Mouse (Mus musculus) neutrophil, adult 65 days (primary cell): Measurements from ENCODE around the gene Kbtbd4. TPM values are rescaled to one million over a fixed set of nuclear protein-coding genes. Genes with fewer than 3 reads are reported as not detected.

Experiments used
- total RNA-seq: library from RNA; stranded (reverse); gene quantifications from 2 replicates; pipeline ENCODE4 v1.2.4, GENCODE M21; 2023

Gene Kbtbd4
- total RNA-seq = 14.4 and 19.7 TPM in 2 replicates

DNA sequence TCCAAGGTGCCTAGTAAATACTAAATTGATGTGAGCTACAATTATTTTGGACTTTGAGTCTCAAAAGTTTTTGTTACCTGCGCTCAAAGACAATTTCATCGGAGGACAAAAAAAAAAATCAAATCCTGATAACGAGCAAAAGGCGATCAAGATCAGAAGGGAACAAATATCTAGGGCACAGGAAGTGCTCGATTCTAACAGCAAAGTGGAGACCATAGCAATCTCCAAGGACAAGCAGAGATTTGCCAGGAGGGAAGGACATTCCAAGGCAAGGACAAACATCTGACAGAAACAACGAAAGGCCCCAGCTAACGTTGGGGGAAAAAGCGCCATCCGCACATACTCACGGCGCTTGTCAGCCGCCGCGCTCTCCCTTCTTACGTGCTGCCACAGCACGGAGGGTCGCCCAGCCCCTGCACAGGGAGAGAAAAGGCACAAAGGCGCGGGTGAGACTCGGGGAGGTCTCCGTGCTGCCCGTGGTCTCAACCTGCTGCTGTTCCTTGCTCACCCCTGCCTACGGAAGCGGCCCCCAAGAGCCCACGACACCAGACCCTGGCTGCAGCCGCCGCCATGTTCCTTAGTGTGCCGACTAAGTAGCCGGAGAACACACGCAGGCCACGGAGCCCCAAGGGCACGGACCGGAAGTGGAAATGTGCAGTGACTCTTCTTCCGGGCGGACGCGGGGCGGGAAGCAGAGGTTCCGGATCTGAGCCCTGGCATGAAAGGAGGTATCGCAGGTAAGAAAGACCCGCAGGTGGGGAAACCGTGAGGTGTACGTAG lies at the start of gene Kbtbd4, which contains the start of gene Ndufs3:
TSS of gene Kbtbd4 (plus strand) at position 665 of the 780 bp plus-strand sequence.
TSS of gene Ndufs3 (minus strand) at position 752 of the 780 bp plus-strand sequence.

DNA sequence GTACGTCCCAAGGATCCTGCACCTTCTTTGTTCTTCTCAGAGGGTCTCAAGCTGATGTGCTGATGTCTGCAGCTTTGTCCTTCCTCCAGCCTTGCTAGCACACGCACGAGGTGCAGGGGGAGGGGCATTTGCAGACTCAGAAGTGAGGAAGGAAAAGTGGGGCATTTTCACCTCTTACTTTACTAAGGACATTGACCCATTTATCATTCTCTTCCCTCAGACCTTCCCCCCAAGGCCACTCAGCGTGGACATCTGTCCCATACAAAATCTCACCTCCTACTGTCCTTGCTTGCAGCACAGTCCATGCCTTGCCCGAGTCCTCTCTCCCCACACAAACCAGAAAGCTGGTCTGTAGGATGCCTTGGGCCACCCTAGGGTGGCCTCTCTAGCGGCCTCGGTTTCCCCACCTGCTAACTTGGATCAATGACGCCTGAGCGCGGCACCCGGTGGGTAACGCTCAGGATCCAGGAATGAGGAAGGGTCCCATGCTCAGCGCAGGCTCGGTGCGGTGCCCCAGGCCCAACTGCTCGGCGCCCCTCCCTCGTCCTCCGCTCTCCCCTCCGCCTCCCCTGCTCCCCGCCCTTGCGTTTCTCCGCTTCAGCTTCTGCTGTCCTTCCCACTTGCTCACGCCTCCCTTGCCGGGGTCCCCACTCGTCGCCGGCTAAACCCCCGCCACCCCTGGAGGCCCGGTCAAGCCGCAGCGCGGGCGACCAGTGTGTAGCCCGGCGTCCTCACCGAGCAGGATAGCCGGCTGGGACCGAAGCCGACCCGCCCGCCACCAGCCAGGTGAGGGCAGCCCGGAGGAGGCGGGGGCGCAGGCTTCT lies 19.1 kb upstream of the Kbtbd4 start, which contains the start of gene C1qtnf4:
TSS of gene C1qtnf4 (plus strand) at position 643 of the 824 bp plus-strand sequence.

DNA sequence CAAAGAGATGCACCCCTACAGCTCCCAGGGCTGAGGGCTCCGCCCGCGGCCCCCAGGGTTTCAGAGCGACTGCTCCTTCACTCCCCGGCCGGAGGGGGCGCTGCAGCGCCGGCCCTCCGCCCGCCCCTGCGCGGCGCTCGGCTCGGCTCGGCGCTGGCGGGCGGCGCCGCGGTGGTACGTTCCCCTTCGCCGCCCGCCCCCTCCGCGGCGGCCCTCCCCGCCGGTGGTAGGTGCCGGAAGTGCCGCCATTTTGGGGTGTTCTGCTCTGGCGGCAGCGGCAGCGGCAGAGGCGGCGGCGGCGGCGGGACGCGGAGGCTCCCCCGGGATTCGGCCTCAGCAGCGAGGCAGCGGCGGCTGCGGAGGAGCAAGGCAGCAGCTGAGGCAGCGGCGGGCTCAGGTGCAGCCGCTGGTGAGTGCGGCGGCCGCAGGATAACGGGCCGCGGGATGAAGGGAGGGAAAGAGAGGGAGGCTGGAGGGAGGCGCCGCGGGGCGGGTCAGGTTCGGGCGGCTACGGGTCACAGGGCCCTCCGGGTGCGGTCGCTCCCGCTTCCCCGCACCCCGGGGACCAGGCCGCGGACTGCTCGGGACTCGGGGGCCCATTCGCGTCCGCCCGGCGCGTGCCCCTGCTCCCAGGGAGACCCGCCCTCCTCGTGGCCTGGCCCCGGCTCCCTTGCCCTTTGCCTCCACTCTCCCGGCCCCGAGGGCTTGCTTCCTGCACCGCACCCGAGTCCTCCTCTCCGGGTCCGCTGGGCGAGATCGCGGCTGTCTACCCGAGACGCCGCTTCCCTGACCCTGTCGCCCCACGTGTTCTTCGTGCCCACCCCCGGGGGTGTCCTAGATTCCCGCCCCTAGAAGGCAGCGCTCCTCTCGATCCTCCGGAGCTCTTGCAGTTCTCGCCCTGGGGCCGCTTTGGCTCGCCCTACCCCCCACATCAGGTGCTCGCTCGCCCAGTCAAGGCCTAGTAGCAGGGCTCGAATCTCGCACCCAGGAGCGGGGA lies 36.0 kb downstream of the Kbtbd4 start, which contains the start of gene Celf1:
TSS of gene Celf1 (plus strand) at position 150 of the 997 bp plus-strand sequence.

Other genes starting within 250 kb of the Kbtbd4 start
- gene Nup160, start 227.5 kb upstream of the Kbtbd4 start, total RNA-seq = 25.3 and 40.3 TPM in 2 replicates
- gene Fnbp4, start 159.4 kb upstream of the Kbtbd4 start, total RNA-seq = 144 and 199 TPM in 2 replicates
- gene Agbl2, start 122.0 kb upstream of the Kbtbd4 start, total RNA-seq = 0.16 and 0.39 TPM in 2 replicates
- 69.2 and 76.2 TPM in 2 replicates for gene Mtch2, start 57.6 kb upstream of the Kbtbd4 start, total RNA-seq
- gene C1qtnf4, start 18.9 kb upstream of the Kbtbd4 start, total RNA-seq = not detected in 2 replicates
- 46.2 and 55.8 TPM in 2 replicates for gene Ndufs3, start 87 bp downstream of the Kbtbd4 start, total RNA-seq
- gene Celf1, start 35.6 kb downstream of the Kbtbd4 start, total RNA-seq = 29.6 and 40.1 TPM in 2 replicates
- 0.44 and 0.64 TPM in 2 replicates for gene Rapsn, start 130.9 kb downstream of the Kbtbd4 start, total RNA-seq
- gene Psmc3, start 149.3 kb downstream of the Kbtbd4 start, total RNA-seq = 102 and 117 TPM in 2 replicates
- 21.4 and 23.5 TPM in 2 replicates for gene Slc39a13, start 165.7 kb downstream of the Kbtbd4 start, total RNA-seq
- gene Spi1, start 177.7 kb downstream of the Kbtbd4 start, total RNA-seq = 494 and 571 TPM in 2 replicates
- gene Mybpc3, start 213.4 kb downstream of the Kbtbd4 start, total RNA-seq = 2.2 and 2.8 TPM in 2 replicates